Mouse (Mus musculus) heart, postnatal 0 days (tissue): ENCODE results near the gene Cnot2. TPM values are rescaled to one million over a fixed set of nuclear protein-coding genes. Genes with fewer than 3 reads are reported as not detected.

Experiments used
- ATAC-seq: fragments of 200-750 bp; cut with Nextera tagmentation; 2 replicates; pipeline ENCODE4 v1.8.0; 2017; ENCODE audit warnings: low read depth, moderate number of reproducible peaks, moderate library complexity; ENCODE audit not compliant: insufficient read depth
- DNase-seq: peaks from one replicate; pipeline ENCODE4 v3.0.0-alpha.2; 2016; ENCODE audit warnings: low spot score
- H3K27ac ChIP-seq: fragments of 300-500 bp; sonication (generic); 2 replicates; pipeline ENCODE4 v1.5.1; 2014; ENCODE audit warnings: low read depth, mild to moderate bottlenecking
- H3K27me3 ChIP-seq: fragments of 300-500 bp; sonication (generic); 2 replicates; pipeline ENCODE4 v1.6.1; 2014; ENCODE audit warnings: low read length, mixed read lengths; ENCODE audit not compliant: control insufficient read depth, insufficient read depth
- H3K36me3 ChIP-seq: fragments of 300-500 bp; sonication (generic); replicated peaks from 2 replicates; pipeline ENCODE4 v1.6.1; 2014; ENCODE audit warnings: low read length, mixed read lengths; ENCODE audit not compliant: control insufficient read depth, insufficient read depth
- H3K4me1 ChIP-seq: fragments of 300-500 bp; sonication (generic); 2 replicates; pipeline ENCODE4 v1.6.1; 2014; ENCODE audit warnings: antibody characterized with exemption; ENCODE audit not compliant: control insufficient read depth, insufficient read depth
- H3K4me2 ChIP-seq: fragments of 300-500 bp; sonication (generic); 2 replicates; pipeline ENCODE4 v1.6.1; 2014; ENCODE audit warnings: low read depth, mild to moderate bottlenecking, low read length, moderate library complexity
- H3K4me3 ChIP-seq: fragments of 300-500 bp; sonication (generic); 2 replicates; pipeline ENCODE4 v1.5.1; 2014; ENCODE audit warnings: low read depth, low read length
- H3K9ac ChIP-seq: fragments of 300-500 bp; sonication (generic); replicated peaks from 2 replicates; pipeline ENCODE4 v1.6.1; 2014; ENCODE audit warnings: low read depth, low read length, mixed read lengths
- H3K9me3 ChIP-seq: fragments of 300-500 bp; sonication (generic); replicated peaks from 2 replicates; pipeline ENCODE4 v1.6.1; 2016; ENCODE audit warnings: low read length; ENCODE audit not compliant: control insufficient read depth
- CTCF ChIP-seq: IDR thresholded peaks from 2 replicates; pipeline ENCODE4 v1.5.1; 2016; ENCODE audit warnings: antibody characterized with exemption, control low read depth, low read depth
- EP300 ChIP-seq: IDR thresholded peaks from 2 replicates; pipeline ENCODE4 v1.6.1; 2016; ENCODE audit warnings: antibody characterized with exemption, low read depth
- WGBS: fragments of 180-500 bp; shearing (Covaris S2); extraction: QIAGEN DNeasy Blood & Tissue Kit; methylation state at CpG from one replicate; pipeline ENCODE4 v1.1.7; 2014; 5-methylcytosine and 5-hydroxymethylcytosine counted together
- polyA plus RNA-seq: library from polyadenylated mRNA; unstranded; fragments of >200 nt; fragmentation: Nextera tagmentation; extraction: Ambion mirVana; gene quantifications from 2 replicates; pipeline ENCODE4 v1.2.1, GENCODE M21; 2015
- total RNA-seq: library from RNA; depleted of rRNA; stranded (reverse); fragments of >200 nt; gene quantifications from 2 replicates; pipeline ENCODE4 v1.2.3, GENCODE M21; 2014; ENCODE audit warnings: low replicate concordance

Gene Cnot2
- total and polyA plus RNA-seq, 2 experiments from 2014 or later: 45.7 to 62.6 TPM

DNA sequence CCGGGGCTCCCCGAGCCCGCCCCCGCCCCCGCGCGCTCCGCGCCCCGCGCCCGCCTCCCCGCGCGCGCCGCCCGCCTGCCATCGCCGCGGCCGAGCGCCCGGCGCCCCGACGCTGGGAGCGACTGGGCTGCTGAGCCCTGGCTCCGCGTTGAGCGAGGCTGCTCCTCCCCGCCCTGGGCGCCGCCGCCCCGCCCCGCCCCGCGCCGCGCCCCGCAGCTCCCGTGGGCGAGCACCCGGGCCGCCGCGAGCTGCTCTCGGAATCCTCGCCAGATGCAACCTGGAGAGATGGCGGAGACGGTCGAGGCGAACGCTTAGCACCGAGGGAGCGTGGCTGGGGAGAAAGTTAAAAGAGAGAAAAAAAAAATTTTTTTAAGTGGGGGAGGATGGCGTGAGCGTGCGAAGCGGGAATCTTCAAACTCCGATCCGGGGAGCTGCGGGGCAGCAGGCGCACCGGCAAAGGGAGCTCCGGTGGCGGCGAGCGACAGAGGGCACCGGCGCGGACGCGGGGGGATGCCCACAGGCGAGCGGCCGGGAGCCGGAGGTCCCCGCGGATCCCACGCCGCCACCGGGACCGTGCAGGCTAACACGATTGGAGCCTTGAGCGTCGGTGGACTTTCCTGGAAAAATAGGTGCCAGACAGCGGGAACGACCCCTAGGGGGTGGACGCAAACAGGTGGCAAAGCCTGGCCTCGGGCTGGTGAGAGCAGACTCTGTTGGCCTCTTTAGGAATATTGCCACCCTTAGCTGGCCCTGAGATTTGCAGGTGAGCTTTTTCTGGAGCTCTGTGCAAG lies 107.4 kb downstream of the Cnot2 start, which contains the start of gene Kcnmb4:
Gene Kcnmb4 (minus strand): TSS at position 120 of the 791 bp plus-strand sequence.
- 0 out of 2 replicates have a peak, but pooled peaks cover 4% of the 10 kb centered on the region for H3K9me3 ChIP-seq

GRCm38 (mm10) chr10:116473071-116473758 lies 108.1 kb downstream of the Cnot2 start:
- Histone ChIP-seq H3K27me3 (peaks cover 15% of the 10 kb centered on the region), H3K36me3 (no peaks in the 10 kb centered on the region), H3K27ac (no peak overlapping the region), H3K4me2 (peak overlapping the region; percentile 99), H3K9me3 (0 out of 2 replicates have a peak, but pooled peaks cover 4% of the 10 kb centered on the region), H3K4me1 (no peaks in the 10 kb centered on the region; the same call in 1 of the 2 replicates), H3K4me3 (peak overlapping the region; percentile 53), H3K9ac (peak overlapping the region; percentile 23)
- TF ChIP-seq EP300 (no peak), CTCF (no peak)
- ATAC-seq (peak; percentile 36; the same call in 1 of the 2 replicates), DNase-seq (no peak)
- WGBS: under 1% methylated on average over 63 of the region's 78 CpGs

More for the DNA sequence above, 107.4 kb downstream of the Cnot2 start, which contains the start of gene Kcnmb4:
- H3K4me1 ChIP-seq: no peaks in the 10 kb centered on the region; the same call in 1 of the 2 replicates
- peaks cover 15% of the 10 kb centered on the region for H3K27me3 ChIP-seq
- H3K27ac ChIP-seq: no peak within 1 kb of the TSS
- ATAC-seq (peak; percentile 64; the same call in 1 of the 2 replicates), DNase-seq (no peak)
- peak within 1 kb of the TSS; percentile 23 for H3K9ac ChIP-seq
- TF ChIP-seq EP300 (no peak), CTCF (no peak)
- 0% methylated on average over 72 of the region's 92 CpGs for WGBS
- H3K4me2 ChIP-seq: peak within 1 kb of the TSS; percentile 99
- H3K4me3 ChIP-seq: peak within 1 kb of the TSS; percentile 53
- no peaks in the 10 kb centered on the region for H3K36me3 ChIP-seq

DNA sequence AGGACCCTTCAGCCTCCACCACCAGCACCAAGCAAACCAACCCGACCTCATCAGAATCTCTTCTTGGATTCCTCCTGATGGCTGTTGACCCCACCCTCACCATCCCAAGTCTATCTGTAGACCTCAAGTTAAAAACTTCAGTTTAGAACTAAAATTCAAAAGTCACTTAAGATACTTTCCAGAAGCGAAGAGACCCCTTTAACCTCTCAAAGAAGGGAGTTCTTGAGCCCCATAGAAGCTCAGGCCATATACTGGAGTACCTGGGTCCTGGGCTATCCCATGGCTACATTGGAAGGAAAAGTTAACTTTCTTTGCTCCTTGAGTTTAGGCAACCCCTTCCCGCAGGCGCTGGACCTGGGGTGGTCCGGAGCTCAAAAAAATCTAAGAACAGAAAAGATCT lies 108.7 kb downstream of the Cnot2 start:
- peak overlapping the region; percentile 99 for H3K4me2 ChIP-seq
- no peak for TF ChIP-seq EP300
- TF ChIP-seq CTCF: no peak
- no peaks in the 10 kb centered on the region; the same call in 1 of the 2 replicates for H3K4me1 ChIP-seq
- H3K9me3 ChIP-seq: 0 out of 2 replicates have a peak, but pooled peaks cover 4% of the 10 kb centered on the region
- H3K36me3 ChIP-seq: no peaks in the 10 kb centered on the region
- peaks cover 15% of the 10 kb centered on the region for H3K27me3 ChIP-seq
- DNase-seq (no peak), ATAC-seq (no peak)
- WGBS: 7% methylated on average over 5 of the region's 5 CpGs
- H3K4me3 ChIP-seq: peak overlapping the region; percentile 53
- no peak overlapping the region for H3K27ac ChIP-seq
- no peak overlapping the region for H3K9ac ChIP-seq

GRCm38 (mm10) chr10:116470306-116470925 lies 110.9 kb downstream of the Cnot2 start:
- Histone ChIP-seq H3K4me1 (no peaks in the 10 kb centered on the region; the same call in 1 of the 2 replicates), H3K27ac (no peak overlapping the region), H3K9ac (no peak overlapping the region), H3K4me2 (no peak overlapping the region), H3K9me3 (no peaks in the 10 kb centered on the region), H3K36me3 (no peaks in the 10 kb centered on the region), H3K4me3 (no peak overlapping the region), H3K27me3 (peaks cover 15% of the 10 kb centered on the region)
- DNase-seq: no peak
- TF ChIP-seq CTCF (no peak), EP300 (no peak)
- ATAC-seq: no peak
- WGBS: 83% methylated on average over 11 of the region's 11 CpGs

DNA sequence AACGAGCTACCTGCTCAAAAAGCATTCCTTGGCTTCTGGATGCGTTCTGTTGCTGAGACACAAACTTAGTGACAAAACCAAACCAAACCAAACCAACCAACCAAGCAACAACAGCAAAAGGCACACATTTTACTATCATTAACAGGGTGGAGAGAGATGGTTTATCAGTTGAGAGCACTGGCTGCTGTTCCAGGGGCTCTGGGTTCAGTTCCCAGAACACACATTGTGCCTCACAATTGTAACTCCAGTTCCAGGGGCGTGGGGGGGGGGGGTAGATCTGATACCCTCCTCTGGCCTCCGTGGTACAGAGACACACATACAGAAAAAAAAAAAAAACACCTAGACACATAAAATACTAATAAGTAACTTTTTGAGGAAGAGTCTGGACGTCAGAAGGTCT lies 113.2 kb downstream of the Cnot2 start:
- no peak overlapping the region for H3K4me3 ChIP-seq
- TF ChIP-seq EP300 (no peak), CTCF (no peak)
- H3K4me1 ChIP-seq: no peaks in the 10 kb centered on the region; the same call in 1 of the 2 replicates
- no peak for DNase-seq
- no peaks in the 10 kb centered on the region for H3K36me3 ChIP-seq
- H3K27me3 ChIP-seq: peaks cover 11% of the 10 kb centered on the region
- no peak overlapping the region for H3K4me2 ChIP-seq
- no peak overlapping the region for H3K27ac ChIP-seq
- H3K9ac ChIP-seq: no peak overlapping the region
- no peak for ATAC-seq
- H3K9me3 ChIP-seq: peaks cover 5% of the 10 kb centered on the region; the same call in 1 of the 2 replicates
- 84% methylated on average over 5 of the region's 5 CpGs for WGBS
